Mouse (Mus musculus) erythroblast, embryonic 14.5 days (primary cell): ENCODE measurements around the gene Gimd1.

Source experiments
- GATA1 ChIP-seq: IDR thresholded peaks from 2 replicates; pipeline ENCODE4 v1.6.1; 2012; ENCODE audit warnings: low read length, inconsistent platforms, mixed read lengths
- TAL1 ChIP-seq: IDR thresholded peaks from 3 replicates; pipeline ENCODE4 v1.6.1; 2012; ENCODE audit warnings: low read length, inconsistent platforms, mixed read lengths

- no peak for TF ChIP-seq GATA1
- no peak for TF ChIP-seq TAL1
Measured at GRCm38 (mm10) chr3:132590604-132591003, 39.0 kb upstream of the Gimd1 start.
